Mouse (Mus musculus) lung, postnatal 10 days (tissue): Measurements from ENCODE around the gene Mroh2b.

Experiments used
- DNase-seq: peaks from one replicate; pipeline ENCODE4 v3.0.0; 2021

Gene Mroh2b

DNA sequence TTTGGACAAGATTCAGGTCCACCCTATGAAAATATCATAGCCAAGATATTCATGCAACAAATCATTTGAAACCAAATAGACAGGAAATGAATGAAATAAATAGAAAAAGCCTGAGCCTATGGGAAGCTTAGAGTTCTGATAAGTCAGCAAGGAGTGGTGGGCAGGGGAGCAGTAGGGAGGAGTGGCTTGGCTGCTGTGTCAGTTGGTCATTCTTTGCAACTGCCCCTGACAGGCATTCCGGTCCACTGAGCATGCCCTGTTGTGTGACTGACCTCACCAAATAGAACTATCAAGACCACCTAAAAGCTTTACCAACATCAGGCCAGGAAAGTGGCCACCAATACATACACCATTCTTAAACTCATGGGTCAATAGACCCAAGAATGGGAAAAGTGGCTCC is at the start of gene Mroh2b:
Gene Mroh2b, plus strand, starts transcription at position 301 of the 400 bp plus-strand sequence.
- no peak for DNase-seq

- no peak for DNase-seq
Observed at GRCm38 (mm10) chr15:4850015-4850414, 48.5 kb upstream of the Mroh2b start.

- no peak for DNase-seq
Observed at GRCm38 (mm10) chr15:4894962-4895361, 3.6 kb upstream of the Mroh2b start.

DNA sequence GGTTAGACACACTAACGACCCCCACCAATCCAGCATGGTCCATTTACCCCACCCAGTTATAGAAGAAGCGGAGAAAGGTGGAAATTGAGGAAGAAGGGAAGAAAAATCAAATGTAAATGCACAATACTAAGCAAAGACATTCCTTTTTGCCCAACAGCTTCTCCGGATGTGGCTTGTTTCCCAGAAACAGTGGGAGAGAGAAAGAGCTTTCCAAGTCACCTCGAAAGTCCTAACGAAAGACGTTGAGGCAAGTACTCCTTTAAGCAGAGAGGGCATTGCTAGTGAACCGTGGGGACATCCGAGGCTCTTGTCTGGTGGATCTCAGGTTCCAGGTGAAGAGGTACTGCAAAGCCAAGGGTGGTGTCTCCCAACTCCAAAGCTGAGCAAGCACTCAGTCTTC is 36.2 kb downstream of the Mroh2b start:
- DNase-seq = no peak

DNA sequence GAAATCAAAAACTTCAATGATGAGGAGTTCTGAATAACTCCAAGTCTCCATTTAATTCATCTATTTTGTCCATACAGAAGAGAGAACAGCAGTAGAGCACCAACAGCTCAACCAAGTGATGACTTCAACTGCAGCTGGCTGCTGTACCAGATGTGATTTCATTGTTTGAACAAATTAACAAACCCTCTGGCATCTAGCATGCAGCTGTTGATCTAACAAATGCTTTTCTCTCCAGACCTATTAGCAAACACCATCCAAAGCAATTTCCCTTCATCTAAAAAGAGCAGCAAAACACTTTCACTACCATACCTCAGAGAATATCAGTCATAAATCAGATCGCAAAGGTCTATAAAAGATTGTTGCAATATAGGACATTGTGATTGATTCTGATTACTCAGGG is 74.8 kb downstream of the Mroh2b start:
- peak; percentile 11 for DNase-seq

- DNase-seq = no peak
Observed at GRCm38 (mm10) chr15:5002903-5003302, 104.4 kb downstream of the Mroh2b start.

DNA sequence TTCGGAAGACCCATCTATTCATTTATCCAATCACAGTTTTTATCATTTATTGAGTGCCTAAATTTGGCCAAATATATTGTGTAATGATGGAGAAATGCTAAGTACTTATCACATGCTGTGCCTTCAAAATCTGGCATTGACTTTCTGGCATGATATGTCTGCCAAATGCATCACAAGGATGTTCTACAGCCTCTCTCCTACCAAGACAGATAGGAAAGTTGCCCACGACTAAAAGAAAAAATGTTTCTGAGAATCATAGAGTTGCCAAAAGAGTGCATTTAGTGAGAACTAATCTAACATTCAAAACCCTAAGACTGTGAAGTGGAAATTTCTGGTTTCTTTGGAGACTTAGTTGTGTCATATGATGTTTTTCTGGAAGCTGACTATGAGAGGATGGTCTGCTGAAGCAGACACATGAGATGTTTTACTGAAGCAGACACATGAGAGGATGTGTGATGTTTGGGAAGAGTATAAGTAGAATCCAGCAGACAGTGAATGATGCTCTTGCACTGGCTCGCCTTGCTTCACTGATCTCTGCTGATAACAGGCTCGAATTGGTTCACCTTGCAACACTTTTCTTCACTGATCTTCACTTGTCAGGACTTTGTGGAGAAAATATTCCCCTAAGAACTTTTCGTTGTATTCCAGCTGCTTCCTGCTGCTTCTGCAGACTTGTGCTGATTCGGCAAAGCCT is 105.1 kb downstream of the Mroh2b start:
- no peak for DNase-seq

DNA sequence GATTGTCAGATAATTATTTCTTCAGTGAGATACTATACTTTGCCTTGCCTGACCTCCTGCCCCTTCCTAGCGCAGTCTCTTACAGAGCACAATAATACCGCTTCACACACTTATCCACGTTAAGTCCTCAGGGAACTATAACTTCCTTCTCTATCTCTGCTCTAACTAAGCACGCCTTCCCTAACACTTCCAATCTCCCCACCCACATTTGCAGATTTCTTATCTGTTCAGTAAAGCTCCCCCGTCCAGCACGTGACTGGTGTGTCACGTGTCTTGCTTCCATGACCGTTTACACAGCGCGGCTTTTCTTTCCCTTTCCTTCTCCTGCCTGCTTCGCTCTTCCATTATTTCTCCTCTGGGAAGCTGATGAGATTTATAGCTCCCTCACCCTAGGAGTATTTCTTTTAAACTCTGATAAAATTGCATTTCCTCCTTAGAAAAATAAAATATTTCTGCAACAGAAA is 111.1 kb downstream of the Mroh2b start:
- DNase-seq = no peak
